Mouse (Mus musculus) myocyte (in vitro differentiated cells): ENCODE measurements around the gene Plscr4. TPM values are rescaled to one million over a fixed set of nuclear protein-coding genes. Genes with fewer than 3 reads are reported as not detected.

Experiments used
- H3K27me3 ChIP-seq: one replicate; pipeline ENCODE4 v1.6.1; 2011; ENCODE audit not compliant: control insufficient read depth, insufficient read depth, insufficient read length
- H3K36me3 ChIP-seq: one replicate; pipeline ENCODE4 v1.6.1; 2011; ENCODE audit not compliant: control insufficient read depth, insufficient read depth
- H3K4me2 ChIP-seq: one replicate; pipeline ENCODE4 v1.6.1; 2011; ENCODE audit warnings: low read depth, control low read depth
- H3K4me3 ChIP-seq: one replicate; pipeline ENCODE4 v1.5.1; 2011; ENCODE audit warnings: mild to moderate bottlenecking, control low read depth, moderate library complexity
- H3K79me2 ChIP-seq: one replicate; pipeline ENCODE4 v1.6.1; 2011; ENCODE audit not compliant: control insufficient read depth, insufficient read depth
- H3ac ChIP-seq: one replicate; pipeline ENCODE4 v1.6.1; 2011; ENCODE audit not compliant: control insufficient read depth, insufficient read length
- CEBPB ChIP-seq: IDR thresholded peaks from 2 replicates; pipeline ENCODE4 v1.6.1; 2011; ENCODE audit warnings: mild to moderate bottlenecking, moderate library complexity; ENCODE audit not compliant: poor library complexity, insufficient read depth, severe bottlenecking
- E2F4 ChIP-seq: IDR thresholded peaks from one replicate; pipeline ENCODE4 v1.6.1; 2011; ENCODE audit warnings: mild to moderate bottlenecking, control low read depth, moderate library complexity; ENCODE audit not compliant: insufficient read depth
- MAX ChIP-seq: IDR thresholded peaks from one replicate; pipeline ENCODE4 v1.6.1; 2011; ENCODE audit warnings: low read depth, mild to moderate bottlenecking, control low read depth
- MYOD1 ChIP-seq, 3 experiments: IDR thresholded peaks; one replicate each; pipeline ENCODE4 v1.6.1; 2011; ENCODE audit warnings: control low read depth in 2 of 3, low read depth in 2 of 3, mild to moderate bottlenecking in 2 of 3, moderate library complexity in 1 of 3; ENCODE audit not compliant: insufficient read length in 2 of 3, control insufficient read depth in 1 of 3
- MYOG ChIP-seq, 3 experiments: IDR thresholded peaks; one replicate each; pipeline ENCODE4 v1.6.1; 2011; ENCODE audit warnings: control low read depth in 2 of 3, low read depth in 2 of 3, mild to moderate bottlenecking in 2 of 3; ENCODE audit not compliant: insufficient read length in 2 of 3, control insufficient read depth in 1 of 3, insufficient read depth in 1 of 3
- POLR2A ChIP-seq: IDR thresholded peaks from one replicate; pipeline ENCODE4 v1.6.1; 2011; ENCODE audit warnings: low read depth, mild to moderate bottlenecking, control low read depth, moderate library complexity; ENCODE audit not compliant: insufficient read length
- POLR2AphosphoS2 ChIP-seq: IDR thresholded peaks from one replicate; pipeline ENCODE4 v1.6.1; 2011; ENCODE audit warnings: low read depth, control low read depth; ENCODE audit not compliant: insufficient read length
- REST ChIP-seq: IDR thresholded peaks from one replicate; pipeline ENCODE4 v1.6.1; 2011; ENCODE audit warnings: mild to moderate bottlenecking, control low read depth, moderate library complexity; ENCODE audit not compliant: insufficient read depth, insufficient read length
- SRF ChIP-seq: IDR thresholded peaks from one replicate; pipeline ENCODE4 v1.6.1; 2011; ENCODE audit warnings: low read depth; ENCODE audit not compliant: control insufficient read depth, insufficient read length
- TCF12 ChIP-seq: IDR thresholded peaks from one replicate; pipeline ENCODE4 v1.6.1; 2011; ENCODE audit warnings: mild to moderate bottlenecking, control low read depth; ENCODE audit not compliant: poor library complexity, insufficient read depth, severe bottlenecking
- TCF3 ChIP-seq: IDR thresholded peaks from one replicate; pipeline ENCODE4 v1.6.1; 2011; ENCODE audit warnings: low read depth, control low read depth; ENCODE audit not compliant: insufficient read length
- USF1 ChIP-seq: IDR thresholded peaks from one replicate; pipeline ENCODE4 v1.6.1; 2011; ENCODE audit warnings: low read depth, mild to moderate bottlenecking, control low read depth, moderate library complexity
- polyA plus RNA-seq: library from polyadenylated mRNA; unstranded; fragments of >200 nt; fragmentation: generic; extraction: Trizol; gene quantifications from one replicate; pipeline ENCODE4 v1.2.1, GENCODE M21; 2012; ENCODE audit warnings: missing spikeins

Gene Plscr4
- polyA plus RNA-seq, 1 experiment, result 3.4 TPM

DNA sequence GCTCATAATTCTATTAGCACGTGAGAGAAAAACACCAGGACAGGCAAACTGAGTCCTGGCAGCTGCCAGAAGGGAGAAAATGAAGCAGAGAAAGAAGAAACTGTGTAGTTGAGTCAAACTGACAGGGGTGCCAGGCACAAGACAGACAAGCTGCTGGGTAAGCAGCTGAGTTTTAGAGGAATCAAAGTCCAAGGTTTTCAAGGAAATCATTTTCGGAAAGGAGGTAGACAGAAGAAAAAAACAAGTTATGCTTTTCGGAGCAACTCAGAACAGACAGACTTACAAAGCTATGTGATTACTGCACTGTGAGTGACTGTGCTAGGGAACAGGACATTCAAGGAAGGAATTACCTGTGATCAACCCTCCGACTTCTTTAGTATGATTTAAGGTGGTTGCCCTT, 67.3 kb downstream of the Plscr4 start:
- no peak overlapping the region for H3ac ChIP-seq
- H3K4me2 ChIP-seq, result no peak overlapping the region
- no peaks in the 10 kb centered on the region for H3K27me3 ChIP-seq
- H3K36me3 ChIP-seq, result no peaks in the 10 kb centered on the region
- TF ChIP-seq CEBPB (no peak), TCF12 (no peak), SRF (no peak), POLR2AphosphoS2 (no peak), REST (no peak), POLR2A (no peak), MYOD1 (IDR thresholded peaks at IDR 0.05; ENCODE audit: control insufficient read depth in 1 of 3, insufficient read length in 2 of 3, low read depth in 2 of 3) (no peak)
- no peak overlapping the region for H3K4me3 ChIP-seq
- no peaks in the 10 kb centered on the region for H3K79me2 ChIP-seq

DNA sequence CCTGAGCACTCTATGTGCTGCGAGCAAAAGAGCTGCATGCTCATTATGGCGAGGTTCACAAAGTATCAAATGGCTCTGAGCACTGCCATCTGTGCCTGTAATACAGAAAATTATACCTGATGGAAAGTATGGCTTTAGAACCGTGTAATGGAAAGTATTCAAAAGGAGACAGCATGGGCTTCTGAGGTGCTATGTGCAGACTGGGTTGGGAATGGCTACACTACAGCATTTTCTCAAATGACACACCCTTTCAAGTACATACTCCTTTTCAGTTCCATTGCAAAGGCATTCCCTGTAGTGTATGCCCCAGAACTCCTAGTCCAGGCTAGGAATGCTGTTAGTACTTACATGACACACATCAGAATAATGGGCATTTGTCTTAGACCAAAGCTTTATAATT, 72.9 kb downstream of the Plscr4 start:
- no peak overlapping the region for H3K4me2 ChIP-seq
- H3K27me3 ChIP-seq, result no peaks in the 10 kb centered on the region
- H3K36me3 ChIP-seq, result no peaks in the 10 kb centered on the region

DNA sequence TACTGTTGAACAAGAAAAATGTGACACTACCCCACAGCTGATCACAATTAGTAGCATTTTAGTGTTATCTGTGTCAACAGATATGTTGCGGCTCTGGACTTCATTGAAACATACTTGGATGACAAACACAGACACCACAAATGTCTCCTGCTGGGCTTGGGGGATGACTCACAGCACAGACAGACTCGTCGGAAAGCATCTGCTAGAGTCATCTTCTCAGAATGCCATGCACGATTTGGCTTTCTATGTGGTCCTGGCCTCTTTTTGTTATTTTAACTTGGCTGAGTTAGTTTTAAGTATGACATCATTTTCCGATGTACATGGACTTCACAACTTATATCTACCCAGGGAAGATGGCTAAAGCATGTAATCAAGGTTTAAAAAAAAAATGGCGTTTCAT, 80.6 kb downstream of the Plscr4 start:
- H3K4me3 ChIP-seq, result peak overlapping the region; percentile 1
- TF ChIP-seq USF1 (no peak), E2F4 (no peak), TCF3 (no peak), SRF (no peak), REST (no peak), POLR2AphosphoS2 (peak; percentile 51), MYOG (IDR thresholded peaks at IDR 0.05; ENCODE audit: control insufficient read depth in 1 of 3, insufficient read depth in 1 of 3, insufficient read length in 2 of 3, low read depth in 2 of 3) (peak in 1 of 3 experiments; percentile 53), TCF12 (no peak), MAX (no peak), MYOD1 (IDR thresholded peaks at IDR 0.05; ENCODE audit: control insufficient read depth in 1 of 3, insufficient read length in 2 of 3, low read depth in 2 of 3) (peak in 2 of 3 experiments; percentile 53 to 64), CEBPB (no peak)
- no peaks in the 10 kb centered on the region for H3K36me3 ChIP-seq
- H3K27me3 ChIP-seq, result no peaks in the 10 kb centered on the region
- peaks cover 20% of the 10 kb centered on the region for H3K79me2 ChIP-seq
- peak overlapping the region; percentile 88 for H3K4me2 ChIP-seq
- no peak overlapping the region for H3ac ChIP-seq

More for the DNA sequence above, 72.9 kb downstream of the Plscr4 start:
- Histone ChIP-seq H3K79me2 (no peaks in the 10 kb centered on the region), H3K4me3 (no peak overlapping the region), H3ac (no peak overlapping the region)
- TF ChIP-seq POLR2A (no peak), SRF (no peak), POLR2AphosphoS2 (no peak), MYOD1 (IDR thresholded peaks at IDR 0.05; ENCODE audit: control insufficient read depth in 1 of 3, insufficient read length in 2 of 3, low read depth in 2 of 3) (no peak), MYOG (IDR thresholded peaks at IDR 0.05; ENCODE audit: control insufficient read depth in 1 of 3, insufficient read depth in 1 of 3, insufficient read length in 2 of 3, low read depth in 2 of 3) (no peak), USF1 (no peak), MAX (no peak), TCF3 (no peak), TCF12 (no peak), CEBPB (no peak), REST (no peak), E2F4 (no peak)

DNA sequence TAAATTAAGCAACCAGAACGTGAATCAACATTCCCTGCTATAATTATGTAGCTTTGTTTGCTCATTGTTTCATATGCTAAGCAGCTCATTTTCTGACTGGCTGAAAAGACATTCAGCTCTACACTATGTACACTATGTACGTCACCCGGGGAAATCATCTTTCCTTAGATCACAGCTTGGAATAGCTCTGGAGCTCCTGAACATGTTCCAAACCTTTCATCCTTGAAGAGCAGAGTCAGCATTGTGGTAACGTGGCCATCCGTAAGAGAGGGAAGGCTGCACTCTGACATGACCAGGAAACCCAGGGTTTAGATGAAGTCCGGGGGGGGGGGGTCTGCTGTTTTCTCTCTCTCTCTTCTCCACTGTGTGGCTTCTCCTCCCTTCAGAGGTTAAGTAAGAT, 81.0 kb downstream of the Plscr4 start:
- no peaks in the 10 kb centered on the region for H3K27me3 ChIP-seq
- H3K4me3 ChIP-seq, result peak overlapping the region; percentile 1
- no peaks in the 10 kb centered on the region for H3K36me3 ChIP-seq
- peaks cover 25% of the 10 kb centered on the region for H3K79me2 ChIP-seq
- TF ChIP-seq E2F4 (no peak), MYOG (IDR thresholded peaks at IDR 0.05; ENCODE audit: control insufficient read depth in 1 of 3, insufficient read depth in 1 of 3, insufficient read length in 2 of 3, low read depth in 2 of 3) (no peak), CEBPB (no peak), POLR2AphosphoS2 (no peak), SRF (no peak), POLR2A (no peak), REST (no peak), MAX (no peak), TCF3 (no peak), MYOD1 (IDR thresholded peaks at IDR 0.05; ENCODE audit: control insufficient read depth in 1 of 3, insufficient read length in 2 of 3, low read depth in 2 of 3) (no peak), USF1 (no peak), TCF12 (no peak)
- peak overlapping the region; percentile 88 for H3K4me2 ChIP-seq
- H3ac ChIP-seq, result no peak overlapping the region

Other genes with a start within 250 kb of the Plscr4 start
- 17.7 TPM for gene Plscr1, start 207.6 kb upstream of the Plscr4 start, polyA plus RNA-seq
- 3.2 TPM for gene Plscr2, start 181.8 kb upstream of the Plscr4 start, polyA plus RNA-seq
- 0.12 TPM for gene 1700057G04Rik, start 148.0 kb upstream of the Plscr4 start, polyA plus RNA-seq
- 24.9 TPM for gene Plod2, start 84.8 kb downstream of the Plscr4 start, polyA plus RNA-seq